Mouse (Mus musculus) stomach, embryonic 15.5 days (tissue): ENCODE data around the gene Cwc15. TPM values are rescaled to one million over a fixed set of nuclear protein-coding genes. Genes with fewer than 3 reads are reported as not detected.
"Not testable (repeated sequence)": the region's sequence is repeated elsewhere in the genome, so short reads cannot be mapped to it uniquely, and the experiment has no call there.

ENCODE experiments used
- ATAC-seq: fragments of 200-750 bp; cut with Nextera tagmentation; 2 replicates; pipeline ENCODE4 v1.8.0; 2017; ENCODE audit warnings: low read depth, moderate number of reproducible peaks, moderate TSS enrichment; ENCODE audit not compliant: insufficient read depth, low FRiP score
- H3K27ac ChIP-seq: fragments of 300-500 bp; sonication (generic); 2 replicates; pipeline ENCODE4 v1.5.1; 2015; ENCODE audit warnings: mild to moderate bottlenecking, inconsistent platforms
- H3K27me3 ChIP-seq: fragments of 300-500 bp; sonication (generic); replicated peaks from 2 replicates; pipeline ENCODE4 v1.6.1; 2015; ENCODE audit warnings: inconsistent platforms
- H3K36me3 ChIP-seq: fragments of 300-500 bp; sonication (generic); 2 replicates; pipeline ENCODE4 v1.6.1; 2015; ENCODE audit warnings: inconsistent platforms
- H3K4me1 ChIP-seq: fragments of 300-500 bp; sonication (generic); 2 replicates; pipeline ENCODE4 v1.6.1; 2015; ENCODE audit warnings: inconsistent platforms
- H3K4me2 ChIP-seq: fragments of 300-500 bp; sonication (generic); 2 replicates; pipeline ENCODE4 v1.6.1; 2015; ENCODE audit warnings: mild to moderate bottlenecking, inconsistent platforms
- H3K4me3 ChIP-seq: fragments of 300-500 bp; sonication (generic); replicated peaks from 2 replicates; pipeline ENCODE4 v1.5.1; 2015; ENCODE audit warnings: inconsistent platforms
- H3K9ac ChIP-seq: fragments of 300-500 bp; sonication (generic); 2 replicates; pipeline ENCODE4 v1.6.1; 2015; ENCODE audit warnings: inconsistent platforms
- H3K9me3 ChIP-seq: fragments of 300-500 bp; sonication (generic); 2 replicates; pipeline ENCODE4 v1.6.1; 2016; ENCODE audit warnings: inconsistent platforms
- WGBS: fragments of 180-500 bp; shearing (Covaris S2); methylation state at CpG from one replicate; pipeline ENCODE4 v1.1.7; 2015; 5-methylcytosine and 5-hydroxymethylcytosine counted together
- polyA plus RNA-seq: library from polyadenylated mRNA; unstranded; fragments of >200 nt; fragmentation: Nextera tagmentation; extraction: Ambion mirVana; gene quantifications from 2 replicates; pipeline ENCODE4 v1.2.1, GENCODE M21; 2015

The Cwc15 gene
- polyA plus RNA-seq, result 135 and 147 TPM in 2 replicates

DNA sequence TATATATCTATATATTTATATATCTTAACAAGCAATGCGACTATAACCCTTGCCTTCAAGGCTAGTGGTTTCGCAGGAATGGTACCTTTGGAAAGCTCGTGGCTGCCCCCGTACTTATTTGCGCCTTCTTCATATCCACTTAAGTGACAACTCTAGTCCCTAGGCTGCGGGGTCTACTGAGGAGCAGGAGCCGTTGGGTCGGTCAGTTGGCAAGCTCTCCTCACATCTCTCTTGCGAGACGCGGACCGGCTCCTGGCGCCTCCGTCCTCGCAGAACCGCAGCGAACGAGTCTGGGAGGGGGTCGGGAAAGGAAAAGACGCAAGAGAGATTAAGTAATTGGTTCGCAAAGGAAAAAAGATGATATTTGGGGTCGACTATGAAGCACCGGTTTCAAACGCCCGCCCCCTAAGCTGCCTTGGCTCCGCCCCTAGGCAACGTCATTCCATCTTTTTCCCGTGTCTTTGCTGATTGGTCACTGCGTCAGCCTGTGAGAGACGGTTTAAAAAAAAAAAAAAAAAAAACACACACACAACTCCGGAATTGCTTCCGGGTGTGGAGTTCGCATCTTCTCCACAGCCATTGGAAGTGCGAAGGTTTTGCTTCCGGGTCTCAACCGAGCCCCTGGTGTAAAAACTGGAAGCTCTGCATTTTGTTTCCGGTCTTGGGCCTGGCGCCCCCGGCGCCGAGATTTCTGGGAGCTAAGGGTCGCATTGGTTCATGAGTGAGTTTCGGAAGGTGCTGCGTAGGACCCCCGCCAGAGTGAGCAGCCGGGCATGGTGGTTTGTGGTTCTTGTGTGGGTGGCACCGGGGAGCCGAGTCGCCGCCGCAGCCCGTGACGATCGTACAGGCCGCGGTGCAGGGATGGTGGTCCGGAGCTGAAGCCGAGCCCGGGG, at the start of gene Cwc15, which contains the start of gene Kdm4d:
TSS of gene Cwc15 (plus strand) at position 595 of the 893 bp plus-strand sequence.
TSS of gene Kdm4d (minus strand) at position 460 of the 893 bp plus-strand sequence.
- peak within 1 kb of the TSS; percentile 76 for H3K9ac ChIP-seq
- under 1% methylated on average over 59 of the region's 59 CpGs for WGBS
- H3K27me3 ChIP-seq, result no peaks in the 10 kb centered on the region
- H3K27ac ChIP-seq, result peak within 1 kb of the TSS; percentile 75
- no peaks in the 10 kb centered on the region; the same call in 1 of the 2 replicates for H3K4me1 ChIP-seq
- H3K4me3 ChIP-seq, result peak within 1 kb of the TSS; percentile 85
- peak; percentile 99 for ATAC-seq
- H3K4me2 ChIP-seq, result peak within 1 kb of the TSS; percentile 72
- peaks cover 21% of the 10 kb centered on the region for H3K36me3 ChIP-seq
- no peaks in the 10 kb centered on the region for H3K9me3 ChIP-seq

DNA sequence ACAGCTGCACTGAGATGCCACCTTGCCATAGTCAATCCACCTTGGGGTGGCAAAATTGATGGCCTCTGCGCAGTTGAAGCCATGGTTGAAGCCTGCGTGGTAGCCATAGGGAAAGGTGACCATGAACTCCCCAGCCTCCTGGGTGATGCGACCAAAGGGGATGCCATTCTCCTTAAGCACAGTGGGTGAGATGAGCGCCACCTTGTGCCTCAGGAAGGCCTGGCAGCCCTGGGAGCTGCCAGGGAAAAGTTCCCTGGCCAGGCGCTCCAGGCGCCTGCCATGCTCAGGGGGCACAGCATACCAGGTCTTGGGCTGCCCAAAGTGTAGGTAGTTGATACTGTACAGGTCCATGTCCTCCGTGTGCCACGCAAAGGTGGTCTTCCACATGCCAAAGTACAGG, 49.3 kb upstream of the Cwc15 start:
- not testable (repeated sequence) for H3K36me3 ChIP-seq, ATAC-seq, H3K9ac ChIP-seq, H3K27ac ChIP-seq, H3K4me3 ChIP-seq, H3K4me2 ChIP-seq, H3K4me1 ChIP-seq, H3K9me3 ChIP-seq, H3K27me3 ChIP-seq
- WGBS, result 73% methylated on average over 8 of the region's 8 CpGs

- Histone ChIP-seq H3K4me1 (no peaks in the 10 kb centered on the region), H3K27ac (no peak overlapping the region), H3K9ac (no peak overlapping the region), H3K36me3 (no peaks in the 10 kb centered on the region), H3K27me3 (no peaks in the 10 kb centered on the region), H3K9me3 (no peaks in the 10 kb centered on the region), H3K4me2 (no peak overlapping the region), H3K4me3 (no peak overlapping the region)
- no peak for ATAC-seq
- 93% methylated on average over 3 of the region's 3 CpGs for WGBS
Observed at GRCm38 (mm10) chr9:14456320-14456719, 44.1 kb upstream of the Cwc15 start.

GRCm38 (mm10) chr9:14462536-14462935, 37.9 kb upstream of the Cwc15 start:
- not testable (repeated sequence) for H3K9me3 ChIP-seq, H3K4me3 ChIP-seq, H3K36me3 ChIP-seq, H3K4me1 ChIP-seq, ATAC-seq, H3K4me2 ChIP-seq, H3K27ac ChIP-seq, H3K27me3 ChIP-seq, H3K9ac ChIP-seq
- 75% methylated on average over 1 of the region's 1 CpGs for WGBS

GRCm38 (mm10) chr9:14463668-14464067, 36.7 kb upstream of the Cwc15 start:
- not testable (repeated sequence) for H3K36me3 ChIP-seq, H3K9me3 ChIP-seq, H3K27ac ChIP-seq, H3K9ac ChIP-seq, ATAC-seq, H3K27me3 ChIP-seq, H3K4me2 ChIP-seq, H3K4me3 ChIP-seq, H3K4me1 ChIP-seq
- 71% methylated on average over 12 of the region's 12 CpGs for WGBS

DNA sequence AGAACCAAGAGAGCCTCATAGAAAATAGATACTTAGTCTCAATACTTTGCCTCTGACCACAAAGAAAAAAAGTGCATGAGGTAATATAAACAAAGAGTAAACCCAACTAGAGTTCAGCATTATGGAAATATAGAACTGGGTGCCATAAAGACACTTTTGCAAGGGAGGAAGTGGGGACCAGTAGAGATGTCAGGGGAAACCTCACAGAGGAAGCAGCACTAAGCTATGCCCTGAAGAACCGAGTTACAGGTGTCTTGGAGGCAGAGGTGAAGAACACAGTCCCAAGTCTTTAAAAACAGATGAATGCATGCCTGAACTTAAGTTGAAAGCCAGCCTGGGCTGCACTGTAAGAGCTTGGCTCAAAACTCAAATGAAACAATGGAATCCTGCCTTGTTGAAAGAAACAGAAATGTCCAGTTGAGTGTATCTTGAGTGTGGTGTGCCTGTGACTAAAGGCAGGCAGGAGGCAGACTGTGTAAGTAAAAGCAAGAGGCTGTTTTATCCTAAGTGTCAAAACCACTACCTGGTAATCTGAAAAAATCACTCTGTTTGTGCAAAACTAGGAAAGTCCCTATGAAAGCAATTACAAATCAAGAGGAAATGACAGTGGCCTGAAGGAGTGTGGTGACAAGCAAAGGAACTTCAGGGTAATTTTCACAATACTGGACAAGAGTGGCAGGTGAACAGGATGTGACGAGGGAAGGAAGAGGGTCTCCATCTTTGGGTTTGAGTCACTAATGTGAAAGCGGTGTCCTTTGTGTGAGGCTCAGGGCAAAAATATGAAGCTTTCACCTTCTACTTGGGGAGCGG, 1.3 kb upstream of the Cwc15 start:
- peaks cover 14% of the 10 kb centered on the region for H3K36me3 ChIP-seq
- no peak for ATAC-seq
- H3K9me3 ChIP-seq, result no peaks in the 10 kb centered on the region
- H3K4me2 ChIP-seq, result peak overlapping the region; percentile 64
- no peaks in the 10 kb centered on the region; the same call in 1 of the 2 replicates for H3K4me1 ChIP-seq
- WGBS, result 80% methylated on average over 4 of the region's 4 CpGs
- H3K4me3 ChIP-seq, result peak overlapping the region; percentile 85; the same call in 1 of the 2 replicates
- no peak overlapping the region for H3K9ac ChIP-seq
- H3K27me3 ChIP-seq, result no peaks in the 10 kb centered on the region
- no peak overlapping the region for H3K27ac ChIP-seq

DNA sequence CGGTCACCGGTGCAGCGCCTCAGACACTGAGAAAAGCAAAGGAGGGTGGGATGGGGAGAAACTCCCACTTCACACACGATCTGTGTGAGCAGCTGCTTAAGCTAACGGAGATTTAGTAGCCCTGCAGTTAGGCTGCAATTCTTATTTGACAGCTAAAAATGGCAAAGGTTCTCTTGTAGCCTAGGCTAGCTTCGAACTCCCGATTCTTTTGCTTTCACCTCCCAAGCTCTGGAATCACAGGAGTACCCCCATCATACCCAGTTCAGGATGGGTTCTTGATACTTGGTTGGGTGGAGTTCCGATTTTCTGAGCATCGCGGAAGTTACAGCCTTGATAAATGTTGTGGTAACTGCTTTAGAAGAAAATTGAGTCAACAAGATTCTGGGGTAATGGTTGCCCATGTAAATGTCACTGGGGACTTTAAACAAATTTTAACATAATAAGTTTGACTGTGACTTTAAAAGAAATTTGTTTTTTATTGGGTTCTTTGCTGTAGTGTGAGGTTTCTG, 553 bp downstream of the Cwc15 start:
- H3K4me3 ChIP-seq, result peak overlapping the region; percentile 85
- peaks cover 28% of the 10 kb centered on the region for H3K36me3 ChIP-seq
- ATAC-seq, result no peak
- no peaks in the 10 kb centered on the region for H3K27me3 ChIP-seq
- WGBS, result 5% methylated on average over 10 of the region's 10 CpGs
- H3K4me2 ChIP-seq, result peak overlapping the region; percentile 72
- H3K27ac ChIP-seq, result peak overlapping the region; percentile 21; the same call in 1 of the 2 replicates
- H3K9me3 ChIP-seq, result no peaks in the 10 kb centered on the region
- no peaks in the 10 kb centered on the region; the same call in 1 of the 2 replicates for H3K4me1 ChIP-seq
- H3K9ac ChIP-seq, result peak overlapping the region; percentile 76

GRCm38 (mm10) chr9:14512633-14513445, 12.4 kb downstream of the Cwc15 start:
- Histone ChIP-seq H3K4me3 (no peak overlapping the region), H3K4me1 (no peaks in the 10 kb centered on the region), H3K4me2 (no peak overlapping the region), H3K9me3 (no peaks in the 10 kb centered on the region), H3K27me3 (no peaks in the 10 kb centered on the region), H3K27ac (no peak overlapping the region), H3K36me3 (peaks cover 24% of the 10 kb centered on the region), H3K9ac (no peak overlapping the region)
- 69% methylated on average over 9 of the region's 9 CpGs for WGBS
- ATAC-seq, result no peak

DNA sequence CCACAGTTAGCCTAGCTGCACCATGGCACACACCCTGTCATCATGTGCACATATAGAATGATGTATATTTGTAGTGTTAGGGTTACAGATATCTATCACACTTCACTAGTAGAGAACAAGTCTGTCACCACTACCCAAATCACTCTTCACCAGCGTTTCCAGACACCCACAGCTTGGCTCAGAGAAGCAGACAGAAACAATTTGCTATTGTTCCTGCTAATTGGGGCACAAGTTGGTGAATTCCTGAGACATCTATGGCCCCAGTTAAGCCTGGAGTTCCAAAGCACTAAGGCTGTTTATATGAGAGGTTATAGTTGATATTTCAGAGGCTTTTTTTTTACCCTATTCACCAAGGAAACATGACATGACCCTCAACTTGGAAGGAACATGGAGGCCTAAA, 16.9 kb downstream of the Cwc15 start:
- no peak for ATAC-seq
- no peak overlapping the region for H3K9ac ChIP-seq
- H3K27ac ChIP-seq, result no peak overlapping the region
- no peaks in the 10 kb centered on the region for H3K9me3 ChIP-seq
- H3K36me3 ChIP-seq, result peaks cover 2% of the 10 kb centered on the region; the same call in 1 of the 2 replicates
- 73% methylated on average over 1 of the region's 1 CpGs for WGBS
- no peaks in the 10 kb centered on the region for H3K27me3 ChIP-seq
- H3K4me3 ChIP-seq, result no peak overlapping the region
- H3K4me1 ChIP-seq, result 0 out of 2 replicates have a peak, but pooled peaks cover 6% of the 10 kb centered on the region
- no peak overlapping the region for H3K4me2 ChIP-seq

- Histone ChIP-seq H3K27me3 (no peaks in the 10 kb centered on the region), H3K27ac (no peak overlapping the region), H3K9ac (no peak overlapping the region), H3K36me3 (no peaks in the 10 kb centered on the region), H3K4me2 (no peak overlapping the region), H3K4me1 (0 out of 2 replicates have a peak, but pooled peaks cover 6% of the 10 kb centered on the region), H3K4me3 (no peak overlapping the region), H3K9me3 (no peaks in the 10 kb centered on the region)
- no peak for ATAC-seq
- WGBS, result 79% methylated on average over 3 of the region's 3 CpGs
Observed at GRCm38 (mm10) chr9:14518105-14518504, 17.7 kb downstream of the Cwc15 start.
